Mouse (Mus musculus) lung, postnatal 25 days (tissue): ENCODE results near the gene Adcy7.

ENCODE experiments used
- DNase-seq: peaks from one replicate; pipeline ENCODE4 v3.0.0; 2022; ENCODE audit warnings: low spot score

The Adcy7 gene

GRCm38 (mm10) chr8:88273051-88273430 lies 838 bp downstream of the Adcy7 start:
- DNase-seq = no peak

- DNase-seq = no peak
These were observed 1.9 kb downstream of the Adcy7 start for GRCm38 (mm10) chr8:88274090-88274489.

DNA sequence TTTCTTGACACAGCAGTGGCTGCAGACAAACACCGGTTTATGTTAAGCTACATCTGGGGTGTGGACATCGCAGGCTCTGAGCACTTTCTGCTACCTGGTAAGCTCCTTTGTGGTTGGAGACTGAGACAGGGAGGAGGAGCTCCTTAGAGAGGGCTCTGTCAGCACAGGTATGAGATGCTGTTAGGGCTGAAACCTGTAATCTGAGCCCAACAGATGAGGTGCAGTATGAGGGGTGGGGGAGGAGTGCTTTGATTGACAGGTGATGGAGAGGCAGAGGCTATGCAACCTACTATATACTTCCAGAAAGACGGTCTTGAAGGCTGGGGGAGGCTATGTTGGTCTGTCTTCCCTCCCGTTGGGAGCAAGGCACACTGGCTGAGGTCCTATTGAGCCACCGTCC lies 7.0 kb downstream of the Adcy7 start:
- DNase-seq = no peak

DNA sequence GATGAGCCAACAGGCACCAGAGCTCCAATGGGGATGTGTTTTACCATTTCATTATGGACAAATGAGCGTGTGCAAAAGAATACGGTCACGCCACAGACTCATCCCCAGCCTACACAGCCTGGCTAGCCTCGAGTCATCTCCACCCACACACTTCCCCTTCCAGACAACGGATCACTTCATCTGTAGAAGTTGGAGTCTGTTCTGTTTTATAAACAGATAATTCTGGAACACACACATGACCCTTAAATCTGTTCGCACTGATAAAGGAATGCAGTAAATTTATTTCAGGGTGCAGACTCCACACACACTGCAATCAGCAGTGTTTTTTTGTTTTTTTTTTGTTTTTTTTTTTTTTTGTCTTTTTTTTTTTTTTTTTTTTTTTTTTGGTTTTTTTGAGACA lies 7.5 kb downstream of the Adcy7 start:
- peak; percentile 55 for DNase-seq

DNA sequence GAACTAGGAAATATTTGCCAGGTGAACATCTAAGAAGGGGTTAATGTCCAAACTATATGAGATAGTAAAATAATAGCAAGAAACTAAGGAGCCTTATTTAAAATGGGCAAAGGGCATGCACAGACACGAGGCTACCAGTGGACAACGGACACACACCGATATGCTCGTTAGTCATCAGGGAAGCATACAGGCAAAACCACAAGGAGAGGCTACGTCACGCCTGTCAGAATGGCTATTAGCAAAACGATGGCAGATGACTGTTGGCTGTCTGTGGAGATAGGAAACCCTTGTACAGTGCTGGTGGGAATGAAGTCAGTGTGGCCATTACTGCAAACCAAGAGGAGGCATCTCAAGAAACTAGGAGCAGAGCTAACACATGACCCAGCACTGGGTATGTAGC lies 8.7 kb downstream of the Adcy7 start:
- no peak for DNase-seq

GRCm38 (mm10) chr8:88282684-88283083 lies 10.5 kb downstream of the Adcy7 start:
- peak; percentile 86 for DNase-seq

DNA sequence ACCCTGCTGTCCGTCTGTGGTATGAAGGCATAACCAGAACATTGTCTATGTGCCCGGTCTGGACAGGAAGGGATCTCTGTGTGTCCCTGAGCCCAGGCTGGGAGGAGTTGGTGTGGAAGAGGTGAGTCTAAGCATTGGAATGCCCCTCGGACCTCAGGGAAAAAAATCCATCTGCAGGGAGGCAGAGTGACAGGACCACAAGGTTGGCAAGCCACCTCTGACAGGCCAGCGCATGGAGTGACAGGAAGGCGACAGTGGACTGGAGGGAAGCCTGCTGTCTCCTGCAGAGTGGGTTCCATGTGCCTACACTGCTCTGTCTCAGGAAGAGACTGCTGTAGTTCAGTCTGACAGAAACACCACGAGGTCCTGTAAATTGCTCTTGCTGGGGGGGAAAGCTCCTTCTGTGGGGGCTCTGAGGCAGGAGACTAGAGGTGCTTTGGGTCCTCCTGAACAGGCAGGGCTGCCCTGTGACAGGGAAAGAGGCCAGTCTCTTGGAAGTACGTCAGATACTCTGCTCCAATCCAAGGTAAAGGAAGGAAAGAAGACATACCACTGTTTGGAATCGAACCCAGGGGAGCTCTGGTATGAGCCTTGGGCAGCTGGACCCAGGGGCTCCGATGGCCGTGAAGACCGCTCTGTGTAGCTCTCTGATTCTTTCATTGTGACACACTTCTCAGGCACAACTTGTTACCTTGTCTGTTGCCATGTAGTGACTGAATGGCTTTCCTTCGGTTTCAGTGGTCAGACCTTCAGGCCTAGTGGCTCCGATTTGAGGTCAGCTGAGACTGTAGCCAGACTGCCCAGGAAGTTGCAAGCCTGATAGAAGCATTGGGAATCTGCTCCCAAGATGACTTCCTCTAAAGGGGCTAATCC lies 11.3 kb downstream of the Adcy7 start:
- no peak for DNase-seq

GRCm38 (mm10) chr8:88284738-88285137 lies 12.5 kb downstream of the Adcy7 start:
- no peak for DNase-seq

- no peak for DNase-seq
These were observed 13.5 kb downstream of the Adcy7 start for GRCm38 (mm10) chr8:88285469-88286356.

DNA sequence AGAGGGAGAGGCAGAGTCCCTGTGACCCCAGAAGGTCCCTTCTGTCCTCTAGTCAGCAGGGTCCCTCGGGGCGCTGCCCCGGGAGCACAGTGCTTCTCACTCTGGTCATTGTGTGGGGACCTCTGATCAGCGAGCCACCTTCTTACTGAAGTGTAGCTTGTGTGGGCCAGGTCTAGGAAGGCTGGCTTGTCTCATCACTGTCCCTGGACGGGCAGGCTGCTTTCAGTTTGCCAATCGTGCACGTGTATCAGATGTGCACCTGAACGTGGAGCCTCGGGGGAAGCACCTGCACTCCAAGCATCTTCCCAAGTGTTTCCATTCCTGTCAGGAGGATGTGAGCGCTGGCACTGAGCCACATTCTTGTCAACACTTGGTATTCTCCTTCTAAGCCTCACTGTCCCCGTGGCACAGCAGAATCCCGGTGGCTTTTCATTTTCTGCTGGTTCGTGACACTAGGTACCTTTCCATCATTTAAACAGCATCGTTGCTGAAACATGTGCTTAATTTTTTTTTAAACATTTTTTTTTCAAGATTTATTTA lies 14.3 kb downstream of the Adcy7 start:
- DNase-seq = no peak

DNA sequence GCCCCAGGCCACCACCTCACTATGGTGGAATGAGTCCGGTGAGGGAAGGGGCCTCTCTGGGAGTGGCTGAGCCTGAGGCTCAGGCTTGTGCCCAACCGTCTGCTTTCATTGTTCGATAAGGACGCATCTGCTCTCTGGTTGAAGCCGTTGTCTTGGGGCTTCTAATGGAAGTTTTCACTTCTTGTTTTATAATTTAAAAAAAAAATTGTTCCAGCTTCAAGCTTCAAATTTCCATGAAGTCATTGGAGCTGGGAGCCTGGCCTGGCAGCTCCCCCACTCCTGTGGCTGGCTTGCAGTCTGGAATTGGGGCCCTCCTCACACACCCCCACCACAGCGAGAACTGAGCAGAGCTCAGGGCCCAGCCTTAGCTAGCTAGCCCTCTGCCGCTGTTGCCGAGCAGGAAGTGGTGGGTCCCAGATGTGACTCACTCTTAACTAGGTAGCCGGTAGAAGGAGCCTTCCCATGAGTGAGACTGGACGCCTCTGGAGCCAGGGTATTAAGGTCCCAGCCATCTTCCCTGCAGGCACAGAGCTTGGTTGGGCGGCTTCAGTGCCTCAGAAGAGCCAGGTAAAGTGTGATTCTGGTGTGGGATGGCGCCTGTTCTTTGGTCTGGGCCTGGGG lies 16.5 kb downstream of the Adcy7 start:
- no peak for DNase-seq

GRCm38 (mm10) chr8:88289901-88290300 lies 17.7 kb downstream of the Adcy7 start:
- no peak for DNase-seq

DNA sequence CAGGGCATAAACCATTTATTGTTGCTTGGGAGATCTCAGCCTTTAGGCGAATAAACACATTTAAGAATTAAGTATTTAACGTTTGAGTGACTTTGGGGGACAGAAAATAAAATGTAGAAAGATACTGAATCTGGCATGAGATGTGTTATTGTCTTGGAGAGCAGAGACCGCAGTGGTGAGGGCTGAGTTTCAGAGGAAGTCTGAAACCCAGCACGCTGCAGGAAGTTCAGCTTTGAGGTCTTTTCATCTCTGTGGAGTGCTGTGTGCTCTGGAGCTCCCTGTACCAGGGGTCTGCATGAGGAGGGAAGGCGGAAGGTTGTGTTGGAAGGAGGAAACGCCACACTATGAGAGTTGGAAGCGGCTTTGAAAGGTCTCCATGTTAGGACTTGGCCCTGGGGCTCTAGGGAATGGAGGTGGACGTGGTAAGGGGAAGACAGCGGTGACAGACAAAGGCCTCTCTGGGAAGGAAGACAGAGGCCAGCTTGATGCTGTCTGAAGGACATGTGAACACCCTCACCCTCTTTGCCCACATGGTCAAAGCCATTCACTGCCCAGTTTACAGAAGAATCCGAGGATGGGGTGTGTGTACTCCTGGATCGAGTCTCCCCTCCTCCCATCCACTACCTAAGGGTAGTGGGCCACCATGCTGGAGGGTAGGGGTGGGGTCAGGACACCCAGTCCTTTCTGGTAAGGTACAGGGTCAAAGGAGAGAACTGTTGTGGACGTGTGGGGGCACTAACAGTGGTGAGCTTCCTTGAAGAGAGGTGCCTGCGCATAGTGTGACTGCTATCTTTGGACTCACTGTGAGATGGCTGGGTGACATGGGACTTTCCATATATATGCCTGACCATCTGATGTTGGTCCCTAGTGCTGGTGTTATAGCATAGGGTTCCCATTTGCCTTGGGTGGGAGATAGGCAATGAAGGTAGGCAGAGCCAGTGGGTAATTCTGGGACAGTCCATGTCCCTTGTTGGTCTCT lies 18.4 kb downstream of the Adcy7 start:
- DNase-seq = no peak

DNA sequence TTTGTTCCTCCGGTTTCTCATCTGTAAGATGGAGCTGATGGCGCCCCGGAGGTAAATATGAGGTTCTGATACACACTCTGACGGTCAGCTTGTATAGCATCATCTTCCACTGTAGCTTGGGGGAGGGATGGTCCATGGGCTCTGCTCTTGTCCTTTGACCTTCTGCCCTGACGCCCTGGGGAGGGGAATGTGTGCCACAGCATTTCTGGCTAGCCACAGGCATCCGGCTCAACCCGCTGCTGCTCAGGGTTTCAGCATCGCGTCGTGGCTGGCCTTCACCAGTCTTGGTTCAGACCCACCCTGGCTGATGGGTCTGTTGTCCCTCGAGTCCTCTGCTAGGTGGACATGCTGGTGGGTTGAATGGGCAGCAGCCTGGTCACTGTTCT lies 19.1 kb downstream of the Adcy7 start:
- no peak for DNase-seq

DNA sequence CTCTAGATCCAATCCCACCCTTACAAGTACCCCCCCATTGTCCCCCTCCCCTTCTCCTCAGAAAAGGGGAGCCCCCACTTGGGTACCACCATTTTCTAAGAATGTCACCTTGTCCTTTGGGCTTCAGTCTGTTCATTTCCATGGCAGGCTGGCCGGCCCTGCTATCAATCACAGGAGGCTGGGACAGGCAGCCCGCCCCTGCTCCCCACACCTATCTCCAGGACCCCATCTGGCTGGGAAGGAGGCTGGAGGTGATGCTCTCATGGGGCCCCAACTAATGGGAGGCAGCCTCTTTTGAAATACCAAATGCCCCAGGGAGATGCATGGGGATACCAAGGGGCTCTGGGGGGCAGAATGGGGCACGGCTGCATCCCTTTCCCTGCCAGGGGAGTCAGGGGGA lies 20.7 kb downstream of the Adcy7 start:
- no peak for DNase-seq

DNA sequence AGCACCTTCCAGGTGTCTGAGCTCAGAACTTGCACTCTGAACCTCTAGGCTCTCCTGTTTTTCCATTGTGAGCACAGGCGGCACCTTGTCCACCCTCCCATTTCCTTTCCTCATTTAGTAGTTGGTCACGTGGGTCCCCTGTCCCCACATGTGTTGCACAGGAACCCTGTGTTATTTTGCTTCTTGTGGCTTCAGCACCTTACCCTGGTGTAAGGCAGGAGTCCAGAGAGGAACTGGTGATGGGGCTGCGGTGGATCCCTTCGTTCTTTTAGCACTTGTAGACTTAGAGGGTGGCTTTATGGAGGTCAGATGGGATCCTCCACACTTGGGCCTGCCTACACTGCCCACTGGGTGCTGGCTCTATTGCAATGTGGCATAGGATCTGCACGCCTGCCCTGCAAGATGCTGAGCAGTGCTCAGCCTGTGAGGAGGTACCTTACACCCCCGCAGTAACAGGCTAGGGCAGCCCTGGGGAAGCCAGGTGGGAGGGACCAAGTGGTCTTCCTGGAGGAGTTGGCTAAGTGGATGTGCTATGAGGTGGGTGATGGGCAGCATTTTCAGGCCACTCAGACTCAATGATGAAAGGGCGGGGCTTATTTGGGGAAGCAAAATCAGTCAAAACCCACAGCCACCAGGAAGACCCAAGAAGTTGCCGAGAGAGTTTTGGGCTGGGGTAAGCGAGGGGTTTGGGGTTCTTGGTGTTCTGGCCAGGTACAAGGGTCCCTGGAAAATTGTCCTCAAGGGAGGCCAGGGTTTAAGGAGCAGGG lies 21.6 kb downstream of the Adcy7 start:
- peak; percentile 70 for DNase-seq

DNA sequence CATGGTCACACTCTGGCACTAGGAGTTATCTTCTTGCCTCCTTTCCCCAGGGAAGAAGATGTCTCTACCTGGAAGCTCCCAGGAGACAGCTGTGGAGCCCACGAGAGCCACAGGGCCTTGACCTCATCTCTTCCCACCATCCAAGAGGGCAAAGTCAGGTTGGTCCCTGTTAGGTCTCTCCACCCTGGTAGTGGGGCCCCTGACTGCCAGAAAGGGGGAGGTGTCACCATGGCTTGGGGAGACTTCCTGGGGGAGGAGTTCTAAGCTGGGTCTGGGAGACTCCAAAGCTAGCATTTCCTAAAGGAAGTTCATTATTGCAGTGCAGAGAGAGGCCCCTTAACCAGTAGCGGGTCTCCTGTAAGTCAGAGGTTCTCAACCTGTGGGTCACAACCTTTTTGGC lies 22.8 kb downstream of the Adcy7 start:
- no peak for DNase-seq

- peak; percentile 65 for DNase-seq
These were observed 26.0 kb downstream of the Adcy7 start for GRCm38 (mm10) chr8:88297976-88298732.

GRCm38 (mm10) chr8:88298733-88299103 lies 26.5 kb downstream of the Adcy7 start:
- DNase-seq = no peak
